Mouse (Mus musculus): ENCODE results near the gene Ak4. TPM values are rescaled to one million over a fixed set of nuclear protein-coding genes. Genes with fewer than 3 reads are reported as not detected.

Ak4 gene
- 1.5 and 1.9 TPM in 2 replicates for polyA plus RNA-seq (2015; fragmentation: Nextera tagmentation; extraction: Ambion mirVana)

GRCm38 (mm10) chr4:101419151-101419910 is at the start of gene Ak4:
Ak4 (plus strand) TSS chr4:101419277.

GRCm38 (mm10) chr4:101496534-101497237 is 77.6 kb downstream of the Ak4 start, which contains the start of gene Dnajc6:
Dnajc6 (plus strand) TSS chr4:101496648.

Other genes with a start within 250 kb of the Ak4 start
- gene Jak1, start 154.0 kb upstream of the Ak4 start, polyA plus RNA-seq (2015; fragmentation: Nextera tagmentation; extraction: Ambion mirVana): 55.8 and 59.0 TPM in 2 replicates
- 0.11 and 0.24 TPM in 2 replicates for gene Dnajc6, start 77.4 kb downstream of the Ak4 start, polyA plus RNA-seq (2015; fragmentation: Nextera tagmentation; extraction: Ambion mirVana)
- 46.5 and 50.9 TPM in 2 replicates for gene Leprot, start 228.4 kb downstream of the Ak4 start, polyA plus RNA-seq (2015; fragmentation: Nextera tagmentation; extraction: Ambion mirVana)

All from skeletal muscle tissue, postnatal 0 days (tissue).